Comparison of ENCODE assay signal across 25 mouse cellular contexts in the genomic region with DNA sequence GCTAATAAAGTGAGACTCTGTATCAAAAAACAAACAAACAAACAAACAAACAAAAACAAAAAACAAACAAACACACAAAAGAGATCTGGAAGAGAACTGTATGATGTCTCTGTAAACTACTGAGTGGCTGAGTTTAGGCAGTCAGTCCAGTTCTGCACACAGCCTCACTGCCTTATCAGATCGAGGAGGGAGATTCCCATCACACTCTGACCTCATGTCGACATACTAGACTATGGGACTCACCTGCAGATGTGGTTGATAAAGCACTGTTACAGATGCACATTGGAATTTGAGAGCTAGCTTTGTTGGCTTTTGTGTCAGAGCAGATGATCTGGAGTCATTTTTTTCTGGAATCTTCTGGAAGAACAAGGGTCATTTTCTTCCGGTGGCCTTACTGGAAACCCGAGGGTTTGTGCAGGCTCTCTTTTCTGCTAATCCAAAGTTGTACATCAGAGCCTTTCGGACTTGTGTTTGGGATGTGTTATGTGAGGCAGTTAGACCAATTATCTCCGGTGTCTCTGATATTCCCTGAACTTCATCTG.
"Had no signal": no experiment of that assay in that cellular context is flagged by ENCODE, and none has a peak within 500 bp of the region (broad histone marks: within the 10 kb centered on the region; RNA-seq: fewer than 3 reads in every experiment).

No protein-coding gene starts in this region.

- H3K4me1 ChIP-seq: heart, embryonic 10.5 days; heart, embryonic 12.5 days; hindbrain, embryonic 10.5 days; hindbrain, embryonic 12.5 days; intestine, embryonic 15.5 days had no signal

- H3K4me2 ChIP-seq: heart, embryonic 12.5 days; hindbrain, embryonic 12.5 days; hindbrain, embryonic 14.5 days; intestine, embryonic 15.5 days; limb, embryonic 12.5 days had no signal

- H3K9ac ChIP-seq: heart, embryonic 12.5 days; hindbrain, embryonic 12.5 days; hindbrain, embryonic 14.5 days; intestine, embryonic 15.5 days; limb, embryonic 12.5 days had no signal

- DNase-seq: gastrocnemius, adult 2 months; gastrocnemius, postnatal 10 days; gastrocnemius, postnatal 25 days; heart, adult 2 months; heart, postnatal 10 days; heart, postnatal 4 days; kidney, adult 18-20 months; kidney, adult 8-10 months; kidney, postnatal 10 days; kidney, postnatal 25 days; kidney, postnatal 4 days had no signal

- ATAC-seq: forebrain, embryonic 16.5 days; hindbrain, embryonic 16.5 days; inflammation-experienced regulatory T-cells, adult 6 months; intestine, embryonic 15.5 days; intestine, postnatal 0 days had no signal

- H3K4me3 ChIP-seq: gastrocnemius, adult 2 months; heart, adult 2 months; heart, embryonic 10.5 days; heart, embryonic 12.5 days; hindbrain, embryonic 10.5 days; hindbrain, embryonic 12.5 days; intestine, embryonic 15.5 days; layer of hippocampus, adult 2 months; left cerebral cortex, adult 2 months; limb, embryonic 10.5 days; limb, embryonic 12.5 days had no signal

- H3K27ac ChIP-seq: gastrocnemius, adult 2 months; heart, adult 2 months; heart, embryonic 10.5 days; hindbrain, embryonic 10.5 days; hindbrain, embryonic 12.5 days; hindbrain, embryonic 14.5 days; intestine, embryonic 15.5 days; layer of hippocampus, adult 2 months; left cerebral cortex, adult 2 months; limb, embryonic 10.5 days; limb, embryonic 12.5 days had no signal

- H3K27me3 ChIP-seq: heart, embryonic 12.5 days; hindbrain, embryonic 12.5 days; intestine, embryonic 15.5 days; limb, embryonic 12.5 days had no signal

- H3K36me3 ChIP-seq: heart, embryonic 10.5 days; heart, embryonic 12.5 days; hindbrain, embryonic 10.5 days; hindbrain, embryonic 12.5 days; intestine, embryonic 15.5 days; limb, embryonic 10.5 days; limb, embryonic 12.5 days had no signal

- H3K9me3 ChIP-seq: heart, embryonic 10.5 days; heart, embryonic 12.5 days; hindbrain, embryonic 10.5 days; hindbrain, embryonic 12.5 days; intestine, embryonic 15.5 days; limb, embryonic 10.5 days; limb, embryonic 12.5 days had no signal
